Mouse (Mus musculus) ES-E14 (cell line): ENCODE measurements around the gene Zfand3.

Experiments
- ZC3H11A ChIP-seq: IDR thresholded peaks from 2 replicates; pipeline ENCODE4 v1.6.1; 2012; ENCODE audit warnings: low read depth, mild to moderate bottlenecking, inconsistent platforms, low read length, borderline replicate concordance
- ZNF384 ChIP-seq: IDR thresholded peaks from 2 replicates; pipeline ENCODE4 v1.6.1; 2012; ENCODE audit warnings: low read depth, low read length, inconsistent platforms

DNA sequence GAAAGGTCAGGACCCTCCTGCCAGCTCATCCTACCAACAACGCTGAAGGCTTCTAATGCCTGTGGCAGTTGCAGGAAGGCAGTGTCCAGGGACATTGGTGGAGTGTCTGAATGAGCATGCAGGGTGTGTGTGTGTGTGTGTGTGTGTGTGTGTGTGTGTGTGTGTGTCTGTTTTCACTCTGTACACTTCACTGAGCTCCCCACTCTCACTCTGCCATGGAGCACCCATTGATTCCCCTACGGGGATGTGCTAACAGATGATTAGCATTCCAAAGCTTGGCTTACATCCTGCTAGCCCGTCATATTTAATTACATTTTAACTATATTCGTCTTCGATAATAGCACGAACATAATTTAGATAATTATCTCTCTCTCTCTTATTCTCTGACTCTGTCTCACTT is 232.1 kb downstream of the Zfand3 start:
- TF ChIP-seq ZC3H11A (no peak), ZNF384 (no peak)
